Mouse (Mus musculus): ENCODE results near the gene Fbxw5.

Gene Fbxw5

GRCm38 (mm10) chr2:25467606-25468303 is 32.8 kb upstream of the Fbxw5 start:
- no peak for TF ChIP-seq GATA4 (IDR thresholded peaks at IDR 0.05; ENCODE audit: insufficient replicate concordance, low read length)

GRCm38 (mm10) chr2:25468962-25469915 is 31.3 kb upstream of the Fbxw5 start:
- no peak for TF ChIP-seq GATA4 (IDR thresholded peaks at IDR 0.05; ENCODE audit: insufficient replicate concordance, low read length)

GRCm38 (mm10) chr2:25469969-25470368 is 30.6 kb upstream of the Fbxw5 start, which contains the start of gene Ptgds:
Gene Ptgds (minus strand): TSS chr2:25470046.
- TF ChIP-seq GATA4 (IDR thresholded peaks at IDR 0.05; ENCODE audit: insufficient replicate concordance, low read length): no peak

- peak; percentile 43; the same call in 1 of the 2 replicates for TF ChIP-seq GATA4 (IDR thresholded peaks at IDR 0.05; ENCODE audit: insufficient replicate concordance, low read length)
Measured at GRCm38 (mm10) chr2:25472550-25472949, 28.0 kb upstream of the Fbxw5 start.

GRCm38 (mm10) chr2:25477541-25477940 is 23.0 kb upstream of the Fbxw5 start:
- TF ChIP-seq GATA4 (IDR thresholded peaks at IDR 0.05; ENCODE audit: insufficient replicate concordance, low read length): no peak

- no peak for TF ChIP-seq GATA4 (IDR thresholded peaks at IDR 0.05; ENCODE audit: insufficient replicate concordance, low read length)
Measured at GRCm38 (mm10) chr2:25477967-25478675, 22.4 kb upstream of the Fbxw5 start.

- TF ChIP-seq GATA4 (IDR thresholded peaks at IDR 0.05; ENCODE audit: insufficient replicate concordance, low read length): no peak
Measured at GRCm38 (mm10) chr2:25479551-25480311, 20.8 kb upstream of the Fbxw5 start.

GRCm38 (mm10) chr2:25480541-25480940 is 20.0 kb upstream of the Fbxw5 start:
- TF ChIP-seq GATA4 (IDR thresholded peaks at IDR 0.05; ENCODE audit: insufficient replicate concordance, low read length): no peak

- TF ChIP-seq GATA4 (IDR thresholded peaks at IDR 0.05; ENCODE audit: insufficient replicate concordance, low read length): no peak
Measured at GRCm38 (mm10) chr2:25482969-25483368, 17.6 kb upstream of the Fbxw5 start.

- TF ChIP-seq GATA4 (IDR thresholded peaks at IDR 0.05; ENCODE audit: insufficient replicate concordance, low read length): peak; percentile 72; the same call in 1 of the 2 replicates
Measured at GRCm38 (mm10) chr2:25484901-25485647, 15.5 kb upstream of the Fbxw5 start.

GRCm38 (mm10) chr2:25487965-25488670 is 12.4 kb upstream of the Fbxw5 start:
- TF ChIP-seq GATA4 (IDR thresholded peaks at IDR 0.05; ENCODE audit: insufficient replicate concordance, low read length): no peak

GRCm38 (mm10) chr2:25488671-25489068 is 11.9 kb upstream of the Fbxw5 start:
- TF ChIP-seq GATA4 (IDR thresholded peaks at IDR 0.05; ENCODE audit: insufficient replicate concordance, low read length): no peak

- no peak for TF ChIP-seq GATA4 (IDR thresholded peaks at IDR 0.05; ENCODE audit: insufficient replicate concordance, low read length)
Measured at GRCm38 (mm10) chr2:25492988-25493387, 7.6 kb upstream of the Fbxw5 start.

Data from liver, adult (tissue).